Mouse (Mus musculus) midbrain, embryonic 12.5 days (tissue): ENCODE data around the gene Ift20. TPM values are rescaled to one million over a fixed set of nuclear protein-coding genes. Genes with fewer than 3 reads are reported as not detected.
"Not testable (repeated sequence)": the region's sequence is repeated elsewhere in the genome, so short reads cannot be mapped to it uniquely, and the experiment has no call there.

ENCODE experiments used
- ATAC-seq: fragments of 200-750 bp; cut with Nextera tagmentation; 2 replicates; pipeline ENCODE4 v1.8.0; 2017; ENCODE audit warnings: low read depth, moderate TSS enrichment, moderate library complexity; ENCODE audit not compliant: low FRiP score
- H3K27ac ChIP-seq: fragments of 300-500 bp; sonication (generic); replicated peaks from 2 replicates; pipeline ENCODE4 v1.5.1; 2016; ENCODE audit warnings: mild to moderate bottlenecking
- H3K27me3 ChIP-seq: fragments of 300-500 bp; sonication (generic); 2 replicates; pipeline ENCODE4 v1.6.1; 2016; ENCODE audit warnings: mild to moderate bottlenecking
- H3K36me3 ChIP-seq: fragments of 300-500 bp; sonication (generic); 2 replicates; pipeline ENCODE4 v1.6.1; 2016
- H3K4me1 ChIP-seq: fragments of 300-500 bp; sonication (generic); 2 replicates; pipeline ENCODE4 v1.6.1; 2016
- H3K4me2 ChIP-seq: fragments of 300-500 bp; sonication (generic); replicated peaks from 2 replicates; pipeline ENCODE4 v1.6.1; 2016; ENCODE audit warnings: mild to moderate bottlenecking, moderate library complexity
- H3K4me3 ChIP-seq: fragments of 300-500 bp; sonication (generic); 2 replicates; pipeline ENCODE4 v1.5.1; 2016; ENCODE audit warnings: mild to moderate bottlenecking
- H3K9ac ChIP-seq: fragments of 300-500 bp; sonication (generic); replicated peaks from 2 replicates; pipeline ENCODE4 v1.6.1; 2016; ENCODE audit warnings: mild to moderate bottlenecking, moderate library complexity
- H3K9me3 ChIP-seq: fragments of 300-500 bp; sonication (generic); 2 replicates; pipeline ENCODE4 v1.6.1; 2016; ENCODE audit warnings: mild to moderate bottlenecking
- WGBS: fragments of 180-500 bp; shearing (Covaris S2); methylation state at CpG from one replicate; pipeline ENCODE4 v1.1.7; 2016; 5-methylcytosine and 5-hydroxymethylcytosine counted together
- polyA plus RNA-seq: library from polyadenylated mRNA; unstranded; fragments of >200 nt; fragmentation: Nextera tagmentation; extraction: Ambion mirVana; gene quantifications from 2 replicates; pipeline ENCODE4 v1.2.1, GENCODE M21; 2016

Gene Ift20
- polyA plus RNA-seq, 1 experiment from 2014 or later = 111 TPM

- not testable (repeated sequence) for ATAC-seq, H3K4me3 ChIP-seq, H3K27ac ChIP-seq, H3K4me1 ChIP-seq, H3K4me2 ChIP-seq, H3K27me3 ChIP-seq, H3K9ac ChIP-seq, H3K9me3 ChIP-seq
- peaks cover 78% of the 10 kb centered on the region for H3K36me3 ChIP-seq
- 95% methylated on average over 4 of the region's 4 CpGs for WGBS
Measured at GRCm38 (mm10) chr11:78574031-78574430, 37.9 kb downstream of the Ift20 start.

GRCm38 (mm10) chr11:78574536-78574935, 38.4 kb downstream of the Ift20 start:
- H3K4me2 ChIP-seq = no peak overlapping the region
- no peak overlapping the region for H3K9ac ChIP-seq
- no peak overlapping the region for H3K27ac ChIP-seq
- peaks cover 79% of the 10 kb centered on the region for H3K36me3 ChIP-seq
- H3K4me1 ChIP-seq = no peaks in the 10 kb centered on the region
- ATAC-seq = no peak
- H3K4me3 ChIP-seq = no peak overlapping the region
- H3K9me3 ChIP-seq = no peaks in the 10 kb centered on the region
- WGBS = 92% methylated on average over 3 of the region's 3 CpGs
- H3K27me3 ChIP-seq = no peaks in the 10 kb centered on the region

- Histone ChIP-seq H3K9me3 (no peaks in the 10 kb centered on the region), H3K4me2 (no peak overlapping the region), H3K4me3 (no peak overlapping the region), H3K9ac (no peak overlapping the region), H3K36me3 (peaks cover 79% of the 10 kb centered on the region), H3K27me3 (no peaks in the 10 kb centered on the region), H3K27ac (no peak overlapping the region), H3K4me1 (no peaks in the 10 kb centered on the region)
- no peak for ATAC-seq
- 81% methylated on average over 2 of the region's 2 CpGs for WGBS
Measured at GRCm38 (mm10) chr11:78574975-78575374, 38.8 kb downstream of the Ift20 start.

- Histone ChIP-seq H3K36me3 (peaks cover 64% of the 10 kb centered on the region), H3K27ac (no peak overlapping the region), H3K27me3 (no peaks in the 10 kb centered on the region), H3K4me1 (no peaks in the 10 kb centered on the region), H3K9me3 (no peaks in the 10 kb centered on the region), H3K4me3 (no peak overlapping the region), H3K4me2 (no peak overlapping the region), H3K9ac (no peak overlapping the region)
- 92% methylated on average over 6 of the region's 6 CpGs for WGBS
- no peak for ATAC-seq
Measured at GRCm38 (mm10) chr11:78582848-78583247, 46.7 kb downstream of the Ift20 start.

- H3K4me2 ChIP-seq = no peak overlapping the region
- H3K4me1 ChIP-seq = no peaks in the 10 kb centered on the region
- H3K4me3 ChIP-seq = no peak overlapping the region
- no peak overlapping the region for H3K9ac ChIP-seq
- peaks cover 41% of the 10 kb centered on the region for H3K36me3 ChIP-seq
- no peak overlapping the region for H3K27ac ChIP-seq
- H3K27me3 ChIP-seq = no peaks in the 10 kb centered on the region
- no peak for ATAC-seq
- H3K9me3 ChIP-seq = no peaks in the 10 kb centered on the region
Measured at GRCm38 (mm10) chr11:78586099-78586498, 49.9 kb downstream of the Ift20 start.

- not testable (repeated sequence) for H3K4me2 ChIP-seq, ATAC-seq, H3K4me1 ChIP-seq, H3K27me3 ChIP-seq, H3K4me3 ChIP-seq, H3K9ac ChIP-seq, H3K27ac ChIP-seq, H3K9me3 ChIP-seq
- H3K36me3 ChIP-seq = peaks cover 33% of the 10 kb centered on the region
- WGBS = 88% methylated on average over 1 of the region's 1 CpGs
Measured at GRCm38 (mm10) chr11:78587677-78588076, 51.5 kb downstream of the Ift20 start.

Other genes with a start within 250 kb of the Ift20 start
- gene BC030499, start 245.5 kb upstream of the Ift20 start, polyA plus RNA-seq = 0.24 and 0.29 TPM in 2 replicates
- 47.6 and 51.8 TPM in 2 replicates for gene Spag5, start 234.8 kb upstream of the Ift20 start, polyA plus RNA-seq
- 1.8 and 4.6 TPM in 2 replicates for gene Aldoc, start 213.4 kb upstream of the Ift20 start, polyA plus RNA-seq
- gene Pigs, start 207.9 kb upstream of the Ift20 start, polyA plus RNA-seq = 59.9 and 67.2 TPM in 2 replicates
- gene Unc119, start 192.9 kb upstream of the Ift20 start, polyA plus RNA-seq = 80.0 and 80.6 TPM in 2 replicates
- gene Foxn1, start 149.8 kb upstream of the Ift20 start, polyA plus RNA-seq = not detected in 2 replicates
- gene Slc13a2, start 114.1 kb upstream of the Ift20 start, polyA plus RNA-seq = not detected in 2 replicates
- 17.8 and 18.5 TPM in 2 replicates for gene Slc46a1, start 70.7 kb upstream of the Ift20 start, polyA plus RNA-seq
- gene Sarm1, start 38.6 kb upstream of the Ift20 start, polyA plus RNA-seq = 36.4 and 37.0 TPM in 2 replicates
- 99.7 and 135 TPM in 2 replicates for gene Vtn, start 37.3 kb upstream of the Ift20 start, polyA plus RNA-seq
- gene Sebox, start 32.9 kb upstream of the Ift20 start, polyA plus RNA-seq = not detected in 2 replicates
- gene Tmem199, start 24.2 kb upstream of the Ift20 start, polyA plus RNA-seq = 88.5 and 89.7 TPM in 2 replicates
- 155 and 168 TPM in 2 replicates for gene Poldip2, start 24.2 kb upstream of the Ift20 start, polyA plus RNA-seq
- 62.7 and 65.3 TPM in 2 replicates for gene Tnfaip1, start within 50 bp of the Ift20 start, polyA plus RNA-seq
- 47.2 and 51.7 TPM in 2 replicates for gene Tmem97, start 14.4 kb downstream of the Ift20 start, polyA plus RNA-seq
- gene Nlk, start 161.0 kb downstream of the Ift20 start, polyA plus RNA-seq = 25.4 and 26.0 TPM in 2 replicates
- gene Ccnq, start 215.4 kb downstream of the Ift20 start, polyA plus RNA-seq = 31.0 and 35.6 TPM in 2 replicates